Mouse (Mus musculus) adrenal gland, postnatal 36 days (tissue): ENCODE measurements around the gene Edc4. TPM values are rescaled to one million over a fixed set of nuclear protein-coding genes. Genes with fewer than 3 reads are reported as not detected.
"Not testable (repeated sequence)": the region's sequence is repeated elsewhere in the genome, so short reads cannot be mapped to it uniquely, and the experiment has no call there.

Experiments
- DNase-seq, 2 experiments: peaks; one replicate each; pipeline ENCODE4 v3.0.0; 2021; ENCODE audit warnings: mixed read lengths in 1 of 2
- long read RNA-seq, 2 experiments: library from polyadenylated mRNA; stranded (forward); transcript quantifications; one replicate each; pipeline ENCODE4 v2.0.0; 2021; ENCODE audit warnings: borderline sequencing depth in 2 of 2
- total RNA-seq, 2 experiments: library from RNA; stranded (reverse); gene quantifications; 2 replicates each; pipeline ENCODE4 v1.2.3; 2021

The Edc4 gene
- 10 to 100 TPM; 31.6 to 38.2 TPM for total RNA-seq
- long read RNA-seq, experiment 1, full-length matches to known transcripts, result 2 of 27 reads
- long read RNA-seq, experiment 1, partial matches to known transcripts, result 19 of 27 reads
- long read RNA-seq, experiment 1, other reads (novel, unspliced or antisense), result 6 of 27 reads
- long read RNA-seq, experiment 2, full-length matches to known transcripts, result 4 of 8 reads
- long read RNA-seq, experiment 2, partial matches to known transcripts, result 1 of 8 reads
- long read RNA-seq, experiment 2, other reads (novel, unspliced or antisense), result 3 of 8 reads

GRCm38 (mm10) chr8:105880754-105881520 lies at the start of gene Edc4:
Edc4 (plus strand) TSS chr8:105880881.
- DNase-seq, result peak; percentile 85 to 88

GRCm38 (mm10) chr8:105833740-105834139 lies 46.9 kb upstream of the Edc4 start:
- not testable (repeated sequence) for DNase-seq

- DNase-seq, result peak; percentile 81 to 83
Observed at GRCm38 (mm10) chr8:105835318-105835717, 45.4 kb upstream of the Edc4 start.

GRCm38 (mm10) chr8:105836991-105837390 lies 43.7 kb upstream of the Edc4 start:
- DNase-seq, result no peak

DNA sequence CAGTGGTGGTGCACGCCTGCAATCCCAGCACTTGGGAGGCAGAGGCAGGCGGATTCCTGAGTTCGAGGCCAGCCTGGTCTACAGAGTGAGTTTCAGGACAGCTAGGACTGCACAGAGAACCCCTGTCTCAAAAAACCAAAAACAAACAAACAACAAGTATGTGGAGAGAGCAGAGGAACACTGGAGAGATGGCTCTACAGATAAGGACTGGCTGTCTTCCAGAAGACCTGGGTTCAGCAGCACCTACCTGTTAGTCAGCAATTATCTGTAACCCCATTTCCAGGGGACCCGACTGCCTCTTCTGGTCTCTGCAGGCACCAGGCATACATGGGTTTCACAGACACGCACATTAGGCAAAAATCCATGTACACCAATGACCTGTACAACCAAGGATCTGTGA lies 41.5 kb upstream of the Edc4 start:
- no peak for DNase-seq

GRCm38 (mm10) chr8:105846678-105847077 lies 34.0 kb upstream of the Edc4 start:
- no peak for DNase-seq

DNA sequence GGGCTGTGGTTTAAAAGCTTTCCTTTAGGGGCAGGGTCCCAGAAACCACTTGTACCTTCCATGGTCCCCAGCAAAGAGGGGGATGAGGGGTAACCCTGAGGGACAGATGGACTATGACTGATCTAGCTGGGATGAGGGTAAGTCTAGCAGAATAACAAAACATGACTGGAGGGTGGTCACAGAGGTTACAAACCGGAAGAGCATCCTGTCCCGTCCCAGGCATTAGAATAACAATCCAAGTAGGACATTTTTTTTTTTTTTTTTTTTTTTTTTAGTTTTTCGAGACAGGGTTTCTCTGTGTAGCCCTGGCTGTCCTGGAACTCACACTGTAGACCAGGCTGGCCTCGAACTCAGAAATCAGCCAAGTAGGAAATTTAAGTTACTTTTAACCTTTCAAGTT lies 30.7 kb upstream of the Edc4 start:
- DNase-seq, result no peak

GRCm38 (mm10) chr8:105850611-105851010 lies 30.1 kb upstream of the Edc4 start:
- no peak for DNase-seq

GRCm38 (mm10) chr8:105851651-105852143 lies 29.0 kb upstream of the Edc4 start:
- DNase-seq, result peak; percentile 90 to 92

- no peak for DNase-seq
Observed at GRCm38 (mm10) chr8:105852146-105852729, 28.4 kb upstream of the Edc4 start.

- DNase-seq, result no peak
Observed at GRCm38 (mm10) chr8:105853178-105853577, 27.5 kb upstream of the Edc4 start, which contains the start of gene Cenpt. Cenpt (minus strand) TSS chr8:105853278.

DNA sequence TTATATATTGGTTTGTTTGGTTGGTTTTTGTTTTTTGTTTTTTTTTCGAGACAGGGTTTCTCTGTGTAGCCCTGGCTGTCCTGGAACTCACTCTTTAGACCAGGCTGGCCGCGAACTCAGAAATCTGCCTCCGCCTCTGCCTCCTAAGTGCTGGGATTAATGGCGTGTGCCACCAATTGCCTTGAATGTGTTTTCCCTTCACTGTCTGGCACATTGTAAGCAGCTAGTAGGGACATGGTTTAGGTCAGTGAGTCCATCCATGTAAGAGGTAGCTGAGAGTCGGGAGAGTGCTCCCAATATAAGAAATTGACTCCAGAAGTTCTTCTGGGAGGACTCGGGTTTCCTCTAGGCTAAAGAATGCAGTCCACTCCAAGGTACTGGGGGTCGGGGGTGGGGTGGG lies 26.4 kb upstream of the Edc4 start:
- no peak for DNase-seq

- peak; percentile 94 to 96 for DNase-seq
Observed at GRCm38 (mm10) chr8:105854715-105855216, 25.9 kb upstream of the Edc4 start, which contains the start of gene Thap11. Thap11 (plus strand) TSS chr8:105855132.

DNA sequence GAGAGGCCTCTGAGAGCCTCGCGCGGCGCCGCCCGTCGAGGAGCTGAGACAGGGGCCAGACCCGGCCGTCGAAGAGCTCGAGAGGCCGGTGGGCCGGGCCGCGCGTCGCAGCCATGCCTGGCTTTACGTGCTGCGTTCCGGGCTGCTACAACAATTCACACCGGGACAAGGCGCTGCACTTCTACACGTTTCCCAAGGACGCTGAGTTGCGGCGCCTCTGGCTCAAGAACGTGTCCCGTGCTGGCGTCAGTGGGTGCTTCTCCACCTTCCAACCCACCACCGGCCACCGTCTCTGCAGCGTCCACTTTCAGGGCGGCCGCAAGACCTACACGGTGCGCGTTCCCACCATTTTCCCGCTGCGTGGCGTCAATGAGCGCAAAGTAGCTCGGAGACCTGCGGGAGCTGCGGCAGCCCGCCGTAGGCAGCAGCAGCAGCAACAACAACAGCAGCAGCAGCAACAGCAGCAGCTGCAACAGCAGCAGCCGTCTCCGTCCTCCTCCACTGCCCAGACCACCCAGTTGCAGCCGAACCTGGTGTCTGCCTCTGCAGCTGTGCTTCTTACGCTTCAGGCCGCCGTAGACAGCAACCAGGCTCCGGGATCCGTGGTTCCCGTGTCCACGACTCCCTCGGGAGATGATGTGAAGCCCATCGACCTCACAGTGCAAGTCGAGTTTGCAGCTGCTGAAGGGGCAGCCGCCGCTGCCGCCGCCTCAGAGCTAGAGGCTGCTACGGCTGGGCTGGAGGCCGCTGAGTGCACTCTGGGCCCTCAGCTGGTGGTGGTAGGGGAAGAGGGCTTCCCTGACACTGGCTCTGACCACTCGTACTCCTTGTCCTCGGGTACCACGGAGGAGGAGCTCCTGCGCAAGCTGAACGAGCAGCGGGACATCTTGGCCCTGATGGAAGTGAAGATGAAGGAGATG lies 25.2 kb upstream of the Edc4 start:
- peak; percentile 64 to 71 for DNase-seq

DNA sequence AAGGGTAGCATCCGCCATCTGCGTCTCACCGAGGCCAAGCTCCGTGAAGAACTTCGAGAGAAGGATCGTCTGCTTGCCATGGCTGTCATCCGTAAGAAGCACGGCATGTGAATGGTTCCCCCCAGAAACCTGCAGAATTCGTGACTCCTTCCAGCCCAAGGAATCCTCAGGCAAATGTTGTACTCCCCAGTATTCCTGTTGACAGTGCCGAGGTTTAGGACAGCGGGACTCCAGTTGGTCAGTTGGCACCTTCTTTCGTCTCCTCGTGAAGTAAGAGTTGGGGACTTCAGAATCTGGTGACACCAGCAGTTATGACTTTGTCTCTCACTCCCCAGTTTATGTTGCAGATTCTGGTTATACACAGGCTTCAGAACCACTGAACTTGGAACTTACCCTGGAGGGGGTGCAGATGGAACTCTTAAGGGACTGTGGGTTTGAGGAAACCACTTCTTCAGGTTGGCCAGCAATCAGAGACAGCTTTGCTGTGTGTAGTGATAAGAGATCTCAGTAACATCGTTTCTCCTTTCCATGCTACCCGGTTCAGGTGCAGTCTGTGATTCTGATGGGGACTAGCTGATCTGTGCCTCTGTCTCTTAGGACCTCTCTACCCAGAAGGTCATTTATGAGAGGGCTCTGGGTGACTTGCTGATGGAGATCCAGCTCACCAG lies 24.4 kb upstream of the Edc4 start:
- no peak for DNase-seq

DNA sequence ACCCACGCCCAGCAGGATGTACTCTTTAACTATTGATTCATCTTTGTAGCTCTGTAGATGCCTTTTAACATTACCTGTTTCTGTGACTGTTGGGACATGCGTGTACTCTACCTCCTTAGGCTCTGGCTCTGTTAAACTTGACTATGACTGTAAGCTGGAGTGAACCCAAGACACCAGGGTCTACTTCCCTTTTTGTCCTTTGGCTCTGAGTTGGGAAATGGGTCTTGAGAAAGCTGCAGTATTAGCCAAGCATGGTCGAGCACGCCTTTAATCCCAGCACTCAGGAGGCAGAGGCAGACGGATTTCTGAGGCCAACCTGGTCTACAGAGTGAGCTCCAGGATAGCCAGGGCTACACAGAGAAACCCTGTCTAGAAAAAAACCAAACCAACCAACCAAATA lies 22.2 kb upstream of the Edc4 start:
- no peak for DNase-seq

DNA sequence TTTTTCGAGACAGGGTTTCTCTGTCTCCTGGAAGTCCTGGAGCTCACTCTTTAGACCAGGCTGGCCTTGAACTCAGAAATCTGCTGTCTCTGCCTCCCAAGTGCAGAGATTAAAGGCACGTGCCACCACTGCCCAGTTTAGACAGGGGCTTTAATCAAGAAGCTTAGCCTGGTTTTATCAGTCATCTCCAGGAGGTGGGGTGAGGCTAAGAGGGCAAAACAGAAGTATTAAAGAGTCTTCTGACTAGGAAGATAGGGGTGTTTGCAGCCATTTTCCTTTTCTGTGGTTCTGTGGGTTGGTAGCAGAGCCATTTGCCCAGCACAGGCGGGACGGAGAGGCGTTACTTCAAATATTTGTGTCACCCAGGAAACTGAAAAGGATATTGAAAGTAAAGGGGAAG lies 21.4 kb upstream of the Edc4 start:
- no peak for DNase-seq

DNA sequence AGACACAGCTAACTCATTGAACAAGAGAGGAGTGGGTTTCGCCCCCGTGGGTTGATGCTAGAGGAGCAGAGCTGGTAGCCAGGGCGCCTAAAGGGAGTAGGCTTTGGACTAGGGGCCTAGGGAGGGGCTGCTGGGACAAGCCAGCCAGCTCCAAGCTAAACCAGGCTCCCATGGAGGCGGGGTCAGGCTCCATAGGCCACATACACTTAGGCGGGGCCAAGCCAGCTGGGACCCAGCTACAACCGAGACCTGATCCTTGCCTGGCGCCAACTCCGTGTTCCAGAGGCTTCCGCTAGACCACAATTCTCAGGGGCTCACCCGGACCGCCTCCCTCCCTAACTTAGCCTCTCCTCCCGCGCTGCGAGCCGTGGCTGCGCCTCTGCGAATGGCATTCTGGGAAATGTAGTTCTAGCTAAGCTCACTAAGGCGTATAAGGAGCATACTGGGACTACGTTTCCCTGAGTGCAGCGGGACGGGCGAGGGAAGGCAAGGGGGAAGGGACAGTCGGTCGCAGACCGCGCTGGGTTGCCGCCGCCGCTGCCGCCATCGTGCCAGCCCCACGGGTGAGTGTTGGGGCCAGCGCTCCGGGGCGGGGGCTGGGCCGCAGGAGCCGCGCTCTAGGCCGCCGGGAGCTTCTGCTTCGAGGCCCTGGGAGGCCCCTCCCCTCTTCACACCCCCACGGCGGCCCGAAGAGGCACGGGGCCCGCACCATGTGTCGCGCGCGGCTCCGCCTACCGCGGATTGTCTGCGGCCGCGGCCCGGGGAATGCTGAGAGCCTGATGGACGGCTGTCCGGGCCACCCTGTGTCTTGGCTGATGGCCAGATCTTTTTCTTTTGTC lies 20.3 kb upstream of the Edc4 start, which contains the start of gene Nutf2:
Gene Nutf2 (plus strand): TSS at position 438 of the 839 bp plus-strand sequence.
- peak; percentile 95 to 96 for DNase-seq

- DNase-seq, result peak in 1 of 2 experiments; percentile 44
Observed at GRCm38 (mm10) chr8:105861951-105862350, 18.7 kb upstream of the Edc4 start.
